Mouse (Mus musculus): ENCODE measurements around the gene Adam19.

Adam19 gene

GRCm38 (mm10) chr11:46073061-46073849 is 17.5 kb downstream of the Adam19 start:
- DNase-seq (ENCODE audit: low read depth, low spot score), result no peak

- no peak for DNase-seq (ENCODE audit: low read depth, low spot score)
Observed at GRCm38 (mm10) chr11:46073850-46074688, 18.3 kb downstream of the Adam19 start.

- DNase-seq (ENCODE audit: low read depth, low spot score), result no peak
Observed at GRCm38 (mm10) chr11:46075507-46075906, 19.7 kb downstream of the Adam19 start.

GRCm38 (mm10) chr11:46076442-46077158 is 20.8 kb downstream of the Adam19 start:
- DNase-seq (ENCODE audit: low read depth, low spot score), result no peak

- DNase-seq (ENCODE audit: low read depth, low spot score), result no peak
Observed at GRCm38 (mm10) chr11:46077304-46077703, 21.5 kb downstream of the Adam19 start.

- DNase-seq (ENCODE audit: low read depth, low spot score), result no peak
Observed at GRCm38 (mm10) chr11:46077732-46078375, 22.1 kb downstream of the Adam19 start.

- no peak for DNase-seq (ENCODE audit: low read depth, low spot score)
Observed at GRCm38 (mm10) chr11:46081075-46081474, 25.3 kb downstream of the Adam19 start.

GRCm38 (mm10) chr11:46083405-46083804 is 27.6 kb downstream of the Adam19 start:
- peak; percentile 65 for DNase-seq (ENCODE audit: low read depth, low spot score)

- DNase-seq (ENCODE audit: low read depth, low spot score), result peak; percentile 62
Observed at GRCm38 (mm10) chr11:46083835-46084444, 28.1 kb downstream of the Adam19 start.

- DNase-seq (ENCODE audit: low read depth, low spot score), result no peak
Observed at GRCm38 (mm10) chr11:46084568-46084967, 28.8 kb downstream of the Adam19 start.

- DNase-seq (ENCODE audit: low read depth, low spot score), result no peak
Observed at GRCm38 (mm10) chr11:46085398-46086163, 29.8 kb downstream of the Adam19 start.

- peak; percentile 80 for DNase-seq (ENCODE audit: low read depth, low spot score)
Observed at GRCm38 (mm10) chr11:46086446-46086845, 30.7 kb downstream of the Adam19 start.

GRCm38 (mm10) chr11:46089081-46089713 is 33.4 kb downstream of the Adam19 start:
- no peak for DNase-seq (ENCODE audit: low read depth, low spot score)

- peak; percentile 59 for DNase-seq (ENCODE audit: low read depth, low spot score)
Observed at GRCm38 (mm10) chr11:46090036-46090725, 34.4 kb downstream of the Adam19 start.

GRCm38 (mm10) chr11:46090951-46091667 is 35.3 kb downstream of the Adam19 start:
- DNase-seq (ENCODE audit: low read depth, low spot score), result peak; percentile 59

- DNase-seq (ENCODE audit: low read depth, low spot score), result no peak
Observed at GRCm38 (mm10) chr11:46092121-46092520, 36.3 kb downstream of the Adam19 start.

- DNase-seq (ENCODE audit: low read depth, low spot score), result no peak
Observed at GRCm38 (mm10) chr11:46095477-46096264, 39.9 kb downstream of the Adam19 start.

- DNase-seq (ENCODE audit: low read depth, low spot score), result no peak
Observed at GRCm38 (mm10) chr11:46096265-46096649, 40.5 kb downstream of the Adam19 start.
